Mouse (Mus musculus) ovary, postnatal 14 days (tissue): Measurements from ENCODE around the gene Lhx8.

Experiments used
- DNase-seq: peaks from one replicate; pipeline ENCODE4 v3.0.0; 2022; ENCODE audit warnings: low spot score

The Lhx8 gene

DNA sequence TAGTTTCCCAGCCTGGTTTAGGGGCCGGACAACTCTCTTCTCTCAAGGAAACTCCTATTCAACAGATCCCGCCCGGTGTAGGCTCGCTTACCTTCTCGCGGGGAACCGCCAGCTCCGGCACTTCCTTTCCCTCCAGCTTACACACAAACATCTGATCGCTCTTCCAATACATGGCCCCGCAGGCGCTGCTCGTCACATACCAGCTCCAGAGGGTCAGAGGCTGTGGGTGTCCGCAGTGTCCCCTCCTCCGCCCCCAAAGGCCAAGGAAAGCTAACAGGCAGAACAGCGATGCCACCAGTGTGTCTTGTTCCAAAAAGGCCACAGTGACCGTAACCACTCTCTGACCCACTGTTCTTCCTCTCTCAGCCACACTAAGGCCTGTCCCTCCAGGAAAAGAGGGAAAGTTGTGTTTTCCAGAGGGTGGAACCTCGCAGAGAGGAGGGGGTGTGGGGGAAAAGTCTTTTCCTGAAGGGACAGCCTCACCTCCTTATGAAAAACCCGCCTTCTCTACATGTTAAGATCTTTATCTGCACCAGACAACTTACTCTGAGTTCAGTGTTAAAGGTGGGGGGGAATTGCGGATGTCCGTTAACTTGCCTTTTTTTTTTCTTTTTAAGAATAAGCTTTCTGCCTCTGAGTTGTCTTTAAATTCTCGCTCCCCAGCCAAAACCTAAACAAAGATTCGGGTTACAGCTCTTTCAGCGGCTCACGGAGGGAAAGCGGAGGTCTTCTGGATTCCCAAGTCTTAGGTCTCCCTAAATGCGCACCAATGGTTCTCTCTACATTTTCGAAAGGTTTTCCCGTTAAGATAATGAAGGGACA lies at the start of gene Lhx8:
Lhx8 (minus strand) TSS at position 479 of the 822 bp plus-strand sequence.
- DNase-seq: no peak

DNA sequence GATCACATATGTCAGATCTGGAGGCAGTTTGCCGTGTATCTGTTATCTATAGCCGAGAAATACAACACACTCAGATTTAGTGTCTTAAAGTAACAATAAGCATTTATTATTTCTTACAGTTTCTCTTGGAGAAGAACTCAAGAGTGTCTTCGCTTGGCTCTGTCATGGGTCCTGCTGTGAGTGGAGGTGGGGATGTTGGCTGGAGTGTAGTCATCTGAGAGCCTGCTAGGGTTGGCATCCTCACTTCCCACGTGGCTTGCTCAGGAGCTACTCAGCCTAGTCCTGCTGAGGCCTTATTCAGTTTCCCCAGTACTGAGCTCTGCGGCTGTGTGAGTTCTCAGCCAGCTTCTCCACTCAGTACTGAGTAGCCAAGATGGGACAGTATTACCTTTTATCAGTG lies 43.1 kb upstream of the Lhx8 start:
- DNase-seq: no peak

DNA sequence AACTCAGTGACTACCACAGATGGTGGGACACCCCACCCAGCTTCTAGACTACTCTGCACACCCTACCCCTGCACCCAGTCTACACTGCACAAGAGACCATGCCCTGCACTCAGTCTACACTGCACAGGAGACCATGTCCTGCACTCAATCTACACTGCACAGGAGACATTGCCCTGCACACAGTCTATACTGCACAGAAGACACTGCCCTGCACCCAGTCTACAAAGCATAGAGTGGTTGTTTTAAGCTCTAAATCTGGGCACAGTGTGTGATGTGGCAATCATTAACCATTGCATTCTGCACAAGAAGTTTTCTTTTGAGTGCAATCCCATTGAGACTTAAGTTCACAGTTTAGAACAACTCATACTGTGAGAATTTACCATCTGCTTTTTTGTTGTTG lies 42.2 kb upstream of the Lhx8 start:
- no peak for DNase-seq

DNA sequence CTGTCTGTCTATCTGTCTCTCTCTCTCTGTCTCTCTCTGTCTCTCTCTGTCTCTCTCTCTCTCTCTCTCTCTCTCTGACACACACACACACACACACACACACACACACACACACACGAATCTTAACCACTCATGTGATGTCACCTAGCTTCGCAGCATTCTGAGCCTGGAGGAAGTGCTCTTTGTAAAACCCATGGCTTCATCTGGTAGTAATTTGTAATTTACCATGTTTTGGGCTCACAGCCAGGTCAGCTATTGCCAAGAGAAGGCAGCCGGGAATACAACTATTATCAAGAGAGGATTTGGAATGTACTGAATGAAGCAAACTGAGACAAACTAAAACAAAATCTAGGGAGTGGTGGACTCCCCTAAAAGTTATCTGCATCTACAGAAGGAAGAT lies 36.9 kb upstream of the Lhx8 start:
- DNase-seq: peak; percentile 15

DNA sequence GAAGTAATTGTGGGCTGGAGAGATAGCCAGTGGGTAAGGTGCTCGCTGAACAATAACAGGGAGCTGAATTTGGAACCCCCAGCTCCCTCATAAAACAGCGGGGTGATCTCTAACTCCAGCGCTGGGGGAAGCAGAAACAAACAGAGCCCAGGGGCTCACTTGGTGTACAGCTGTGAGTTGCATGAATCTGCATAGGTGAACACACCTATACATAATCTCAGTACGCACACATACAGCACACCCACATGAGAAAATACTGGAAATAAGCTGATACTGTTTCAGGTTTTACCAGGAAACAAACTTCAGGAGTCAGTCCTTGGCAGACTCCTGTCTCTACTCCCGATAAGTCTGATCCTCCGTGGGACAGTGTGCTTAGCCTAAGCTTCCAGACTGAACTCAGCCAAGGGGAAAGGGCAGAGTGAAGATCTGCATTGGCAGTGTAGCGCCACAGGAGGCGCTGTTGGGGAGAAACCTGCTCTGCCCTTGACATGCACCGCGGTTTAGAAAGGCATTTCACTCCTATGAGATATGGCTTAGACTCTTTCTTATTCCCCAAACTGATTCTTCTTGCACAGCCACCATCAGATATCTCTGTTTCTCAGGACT lies 34.2 kb upstream of the Lhx8 start:
- DNase-seq: peak; percentile 29

DNA sequence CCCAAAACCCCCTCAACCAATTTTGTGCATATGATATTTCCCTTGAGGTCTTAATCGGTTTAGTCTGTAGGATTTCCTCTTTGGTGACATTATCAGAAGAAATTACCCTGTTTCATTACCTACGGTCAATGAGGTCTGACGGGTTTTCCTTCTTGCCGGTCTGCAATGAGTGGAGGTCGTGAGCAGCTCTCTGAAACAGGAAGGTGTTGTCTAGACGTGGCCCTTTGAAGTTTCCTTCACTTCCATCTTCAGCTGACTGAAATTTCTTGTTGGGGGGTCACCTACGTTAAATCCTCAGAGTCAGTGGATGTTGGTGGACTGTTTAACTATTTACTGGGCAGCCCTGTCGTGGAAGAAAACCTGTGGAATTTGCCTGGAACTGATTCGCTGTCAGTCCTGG lies 33.0 kb upstream of the Lhx8 start:
- no peak for DNase-seq

DNA sequence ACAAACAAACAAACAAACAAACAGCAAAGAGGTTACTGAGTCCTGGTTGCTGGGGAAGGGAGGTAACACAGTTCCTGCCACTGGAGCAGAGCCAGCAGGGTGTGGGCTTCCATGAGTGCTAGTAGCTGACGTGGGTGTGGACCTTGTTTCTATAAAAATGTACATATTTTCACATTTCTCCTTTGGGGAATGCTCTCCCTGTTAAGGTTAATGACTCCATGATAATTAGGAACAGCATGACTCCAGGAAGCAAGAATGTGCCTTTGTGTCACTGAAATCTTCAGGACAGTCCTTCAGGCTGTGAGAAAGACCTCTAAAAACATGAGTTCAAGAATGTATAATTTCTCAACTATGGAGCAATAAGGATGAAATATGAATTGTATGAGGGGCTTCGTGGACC lies 28.8 kb upstream of the Lhx8 start:
- no peak for DNase-seq

DNA sequence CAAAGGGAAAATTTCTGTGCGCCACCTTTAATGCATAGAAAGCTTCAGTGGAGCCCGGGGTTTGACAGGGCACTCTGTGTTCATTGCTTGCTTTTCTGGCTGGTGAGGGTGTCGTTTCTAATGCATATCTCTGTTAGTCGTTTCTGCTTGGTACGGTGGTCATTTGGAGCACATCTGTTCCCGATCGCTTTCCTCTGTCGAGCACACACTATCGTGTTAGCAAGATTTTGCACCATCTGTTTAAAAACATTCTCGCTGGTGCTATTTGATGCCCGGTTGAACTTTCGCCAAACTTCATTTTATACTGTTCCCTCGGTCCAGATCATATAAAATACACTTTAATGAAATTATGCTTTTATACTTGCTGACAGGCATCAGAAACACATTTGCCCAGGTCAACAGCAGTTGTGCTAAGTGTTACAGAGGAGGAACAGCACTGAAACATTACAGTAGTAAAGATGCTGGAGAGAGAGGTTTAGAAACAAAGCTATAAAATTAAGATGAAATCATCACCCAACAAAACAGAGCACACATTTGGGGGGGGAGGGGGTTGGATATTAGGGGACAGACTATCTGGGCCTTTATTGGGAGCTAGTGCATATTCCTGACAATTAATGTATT lies 9.9 kb upstream of the Lhx8 start:
- DNase-seq: no peak

DNA sequence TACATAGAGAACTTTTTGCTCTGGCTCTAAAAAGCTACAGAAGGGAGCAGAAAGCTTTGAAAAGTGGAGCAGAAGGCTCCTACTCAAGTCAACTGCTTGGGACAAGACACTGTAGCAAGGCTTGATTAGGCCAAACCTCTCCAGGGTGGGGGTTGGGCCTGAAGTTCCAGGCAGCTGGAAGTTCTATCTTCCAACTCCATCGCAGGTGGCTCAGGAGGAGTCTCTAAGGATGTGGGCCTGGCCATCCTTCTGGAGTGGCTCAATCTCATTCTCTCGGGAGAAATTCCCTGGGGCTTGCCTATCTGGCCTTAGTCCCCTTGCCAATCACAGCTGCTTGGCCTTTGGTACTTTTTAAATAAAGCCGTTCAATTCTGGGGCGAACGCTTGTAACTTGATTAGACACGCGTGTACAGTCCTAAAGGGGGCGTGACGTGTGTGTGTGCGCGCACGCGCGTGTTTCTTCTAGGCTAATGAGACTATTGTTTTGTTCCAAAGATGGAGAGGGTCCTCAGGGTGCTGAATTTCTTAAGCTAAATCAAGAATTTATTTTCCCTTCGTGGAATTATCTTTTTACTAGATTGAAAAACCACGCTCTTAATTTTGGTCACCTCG lies 9.3 kb upstream of the Lhx8 start:
- DNase-seq: no peak

DNA sequence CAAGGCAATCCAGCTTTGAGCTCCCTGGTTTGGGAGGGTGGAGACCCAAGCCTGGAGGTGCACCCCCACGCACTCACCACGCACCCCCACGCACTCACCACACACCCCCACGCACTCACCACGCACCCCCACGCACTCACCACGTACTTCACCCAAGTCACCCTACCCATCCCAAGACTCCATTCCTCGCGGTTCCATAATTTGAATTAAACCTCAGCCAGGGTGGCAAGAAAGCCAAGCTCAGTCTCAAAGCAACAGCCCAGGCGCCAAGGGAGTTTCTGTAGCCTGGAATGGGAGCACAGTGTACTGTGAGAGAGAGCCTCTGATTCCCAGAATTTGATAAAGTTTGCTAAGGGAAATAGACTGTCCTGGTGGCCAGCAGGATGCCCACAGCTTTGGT lies 4.3 kb upstream of the Lhx8 start:
- no peak for DNase-seq

DNA sequence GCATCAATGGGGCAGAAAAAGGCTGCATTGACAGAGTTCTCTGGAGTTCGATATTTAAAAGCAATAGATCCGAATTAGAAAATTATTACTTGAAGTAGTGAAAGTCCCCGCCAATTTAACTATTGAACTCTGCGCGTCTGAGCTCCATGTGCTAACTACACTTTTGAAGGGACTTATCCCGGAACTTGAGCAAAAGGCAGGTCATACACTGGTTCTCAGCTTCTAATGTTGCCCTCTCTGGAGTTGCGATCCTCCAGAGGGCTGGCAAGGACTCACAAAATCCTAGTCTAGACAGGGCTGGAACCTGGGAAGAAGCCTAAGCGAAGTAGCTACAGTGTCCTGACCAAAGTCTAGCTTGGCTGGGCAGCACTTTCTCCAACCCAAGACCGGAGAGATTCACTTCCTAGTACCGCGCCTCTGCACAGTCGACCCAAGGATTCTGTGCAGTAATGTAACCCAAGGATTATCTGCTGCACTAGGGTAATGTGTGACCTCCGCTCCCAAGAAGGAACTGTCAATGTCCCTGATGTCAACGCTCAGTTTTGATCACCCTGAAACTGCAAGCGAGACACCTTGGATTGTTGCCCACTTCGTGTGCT lies 3.0 kb upstream of the Lhx8 start:
- DNase-seq: no peak

DNA sequence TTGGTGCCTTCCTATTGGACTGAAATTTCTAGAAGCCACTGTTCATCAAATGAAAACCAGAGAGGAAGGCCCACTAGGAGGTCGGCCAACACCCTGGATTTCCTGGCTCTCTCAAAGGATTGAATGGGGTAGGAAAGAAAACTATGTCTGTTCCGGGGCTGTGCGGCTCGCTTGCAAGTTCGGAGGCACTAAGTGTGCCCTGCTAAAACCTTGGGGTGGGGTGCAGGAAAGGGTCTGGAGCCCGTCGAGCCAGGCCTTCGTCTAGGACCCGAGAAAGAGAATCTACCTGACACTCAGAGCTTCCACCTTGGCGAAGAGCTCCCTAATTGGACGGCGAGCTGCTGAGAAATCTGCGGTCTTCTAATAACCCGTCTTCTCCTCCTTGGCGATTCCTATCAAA lies 2.5 kb upstream of the Lhx8 start:
- no peak for DNase-seq

DNA sequence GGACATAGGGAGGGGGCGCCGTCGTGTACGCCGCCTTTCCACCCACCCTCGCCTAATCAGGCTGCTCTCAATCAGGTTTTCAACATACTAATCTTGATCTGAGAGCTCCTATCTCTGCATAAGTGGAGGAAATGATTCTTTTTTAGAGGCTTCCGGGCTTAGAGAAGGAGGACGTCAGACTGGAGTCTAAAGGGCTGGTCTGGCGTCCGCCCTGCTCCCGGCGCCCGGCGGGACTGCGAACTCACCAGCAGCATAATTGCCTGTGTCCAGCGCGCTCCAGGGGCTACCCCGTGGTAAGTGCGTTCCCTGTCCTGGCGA lies 1.7 kb upstream of the Lhx8 start:
- DNase-seq: no peak

DNA sequence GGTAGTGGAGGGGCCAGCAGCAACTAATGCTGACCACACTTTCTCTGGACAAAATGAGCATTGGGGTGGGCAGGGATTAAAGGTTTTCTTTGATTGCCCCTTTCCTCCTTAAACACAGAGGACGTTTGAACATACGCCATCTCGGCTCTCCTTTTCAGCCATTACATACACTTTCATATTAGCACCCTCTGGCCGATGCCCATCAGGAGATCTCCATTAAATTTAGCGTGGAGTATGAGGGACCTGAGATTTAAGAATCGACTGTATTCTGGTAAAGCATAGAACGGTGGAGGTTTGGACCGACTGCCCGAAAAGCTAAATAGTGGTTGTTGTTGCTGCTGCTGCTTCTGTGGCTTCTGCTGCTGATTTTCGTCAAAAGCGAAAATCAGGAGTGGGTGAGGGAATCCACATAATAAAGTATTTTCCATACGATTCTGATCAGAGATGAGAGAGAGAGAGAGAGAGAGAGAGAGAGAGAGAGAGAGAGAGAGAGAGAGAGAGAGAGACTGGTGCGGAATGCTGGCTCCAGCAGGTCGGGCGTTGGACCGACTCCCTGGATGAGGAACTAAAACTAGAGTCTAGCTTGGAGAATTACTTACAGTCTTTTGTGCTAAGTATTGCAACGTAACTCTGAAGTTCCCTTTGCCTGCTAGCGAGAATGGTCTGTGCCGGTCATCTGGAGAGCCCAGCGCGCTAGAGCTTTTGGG lies 1.2 kb upstream of the Lhx8 start:
- DNase-seq: no peak

DNA sequence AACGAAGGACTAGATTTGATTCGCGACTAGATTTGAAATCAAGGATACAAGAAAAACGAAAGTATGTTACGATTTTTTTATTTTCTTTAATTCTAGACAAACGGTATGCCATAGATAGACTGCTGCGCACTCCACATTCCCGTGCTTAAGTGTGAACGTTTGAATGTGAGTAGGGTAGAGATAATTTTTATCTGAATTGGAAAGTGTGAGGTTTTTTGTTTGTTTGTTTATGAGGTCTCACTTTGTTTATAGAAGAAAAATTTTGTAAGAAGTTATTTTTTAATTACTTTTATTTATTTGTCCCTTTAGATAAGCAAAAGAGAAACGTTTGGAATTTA lies 513 bp upstream of the Lhx8 start:
- DNase-seq: no peak

DNA sequence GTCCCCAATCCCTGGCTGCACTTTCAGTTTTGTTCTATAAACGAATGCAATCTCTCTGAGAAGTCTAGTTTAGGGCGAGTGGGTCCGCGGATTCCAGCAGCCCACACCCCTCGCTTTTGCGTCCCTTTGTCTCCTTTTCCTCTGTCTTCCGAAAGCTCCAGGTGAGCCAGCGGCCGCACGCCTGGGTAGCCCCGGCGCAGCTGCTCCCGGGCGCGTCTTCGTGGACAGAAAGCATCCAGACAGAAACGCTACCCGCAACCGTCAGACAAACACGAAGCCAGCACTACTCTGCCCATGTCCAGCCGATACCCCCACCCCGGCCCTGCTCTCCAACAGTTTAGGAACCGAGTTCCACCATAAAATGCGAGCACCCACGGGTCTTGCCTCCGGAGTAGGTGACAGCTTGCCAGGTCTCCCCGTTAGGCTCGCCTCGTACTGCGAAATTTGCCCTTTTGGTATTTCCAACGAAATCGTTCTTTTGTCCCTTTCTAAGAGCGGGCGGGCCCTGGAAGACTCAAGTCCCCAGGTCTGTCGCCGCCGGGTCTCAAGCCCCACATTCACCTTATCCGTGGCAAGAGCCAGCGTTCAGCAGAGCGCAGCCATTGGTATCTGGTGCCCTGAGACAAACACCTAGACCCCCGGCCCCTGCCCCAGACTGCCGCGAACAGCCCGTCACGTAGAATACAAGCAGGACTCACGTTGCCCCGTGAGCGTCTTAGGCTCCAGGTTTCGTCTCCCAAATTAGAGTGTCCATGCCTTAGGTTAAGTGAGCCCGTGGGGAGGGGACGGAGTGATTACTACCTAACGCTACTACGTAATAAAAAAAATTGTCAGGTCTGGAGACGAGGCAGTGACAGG lies 907 bp downstream of the Lhx8 start:
- no peak for DNase-seq

DNA sequence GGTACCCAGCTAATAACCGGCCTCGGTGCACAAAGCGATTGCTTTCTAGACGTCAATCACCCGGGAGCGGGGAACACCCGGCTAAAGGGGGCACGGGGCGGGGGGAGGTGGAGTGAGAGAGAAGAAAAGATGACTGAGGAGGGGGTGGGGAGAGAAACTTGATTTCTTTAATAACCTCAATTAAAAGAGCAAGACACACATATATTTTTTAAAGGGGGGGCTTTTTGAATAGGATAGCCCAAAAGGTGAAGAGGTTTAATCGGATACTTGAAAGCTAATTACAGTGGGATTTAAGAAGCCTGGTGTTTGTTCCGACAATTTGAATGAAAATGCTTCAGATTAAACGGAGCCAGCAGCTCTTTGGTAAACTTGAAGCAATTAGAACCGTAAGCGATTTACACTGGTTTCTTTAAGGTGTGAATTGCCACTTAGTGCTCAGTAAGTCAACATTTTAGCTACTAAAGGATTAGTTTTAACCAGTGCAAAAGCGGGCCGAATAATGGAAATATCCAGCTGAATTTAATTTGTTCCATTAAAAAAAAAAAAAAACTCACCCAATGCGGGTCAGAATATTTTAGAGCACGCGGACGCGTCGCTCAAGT lies 1.6 kb downstream of the Lhx8 start:
- DNase-seq: no peak

DNA sequence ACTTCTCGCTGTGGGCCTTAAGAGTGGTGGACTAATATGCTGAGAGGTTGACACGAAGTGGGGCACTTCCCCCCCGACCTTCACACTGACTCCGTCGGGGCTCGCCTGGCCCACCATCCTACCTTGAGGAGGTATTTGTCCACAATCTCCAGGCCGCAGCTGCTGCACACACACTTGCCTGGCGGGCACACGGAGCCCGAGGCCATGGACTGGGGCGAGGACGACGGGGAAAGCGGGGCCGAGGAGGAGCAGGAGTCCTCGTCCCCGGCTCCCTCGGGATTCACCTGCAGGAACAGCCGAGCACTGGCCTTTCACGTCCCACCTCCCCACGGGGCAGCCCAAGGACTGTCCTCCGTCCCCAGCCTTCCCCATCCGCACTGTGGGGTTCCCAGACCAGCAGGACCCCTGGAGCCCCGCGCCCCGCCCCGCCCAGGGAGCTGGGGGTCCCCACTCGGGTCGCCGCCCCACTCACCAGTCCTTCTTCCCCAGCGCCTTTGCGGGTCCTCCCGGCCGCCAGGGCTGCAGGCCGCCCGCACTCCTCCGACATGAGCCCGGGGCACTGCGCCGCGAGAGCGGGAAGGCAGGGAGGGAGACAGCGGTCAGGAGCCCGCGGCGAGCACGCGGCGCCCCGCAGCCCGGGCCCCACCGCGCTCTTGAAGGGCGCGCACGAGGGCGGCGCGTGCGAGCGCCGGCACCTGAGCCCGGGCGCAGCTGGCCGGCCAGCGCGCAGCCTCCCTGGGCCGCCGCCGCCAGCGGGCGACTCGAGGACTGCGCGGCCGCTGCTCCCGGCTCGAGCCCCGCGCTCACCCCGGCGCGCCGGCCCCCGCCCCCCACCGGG lies 2.4 kb downstream of the Lhx8 start:
- no peak for DNase-seq

DNA sequence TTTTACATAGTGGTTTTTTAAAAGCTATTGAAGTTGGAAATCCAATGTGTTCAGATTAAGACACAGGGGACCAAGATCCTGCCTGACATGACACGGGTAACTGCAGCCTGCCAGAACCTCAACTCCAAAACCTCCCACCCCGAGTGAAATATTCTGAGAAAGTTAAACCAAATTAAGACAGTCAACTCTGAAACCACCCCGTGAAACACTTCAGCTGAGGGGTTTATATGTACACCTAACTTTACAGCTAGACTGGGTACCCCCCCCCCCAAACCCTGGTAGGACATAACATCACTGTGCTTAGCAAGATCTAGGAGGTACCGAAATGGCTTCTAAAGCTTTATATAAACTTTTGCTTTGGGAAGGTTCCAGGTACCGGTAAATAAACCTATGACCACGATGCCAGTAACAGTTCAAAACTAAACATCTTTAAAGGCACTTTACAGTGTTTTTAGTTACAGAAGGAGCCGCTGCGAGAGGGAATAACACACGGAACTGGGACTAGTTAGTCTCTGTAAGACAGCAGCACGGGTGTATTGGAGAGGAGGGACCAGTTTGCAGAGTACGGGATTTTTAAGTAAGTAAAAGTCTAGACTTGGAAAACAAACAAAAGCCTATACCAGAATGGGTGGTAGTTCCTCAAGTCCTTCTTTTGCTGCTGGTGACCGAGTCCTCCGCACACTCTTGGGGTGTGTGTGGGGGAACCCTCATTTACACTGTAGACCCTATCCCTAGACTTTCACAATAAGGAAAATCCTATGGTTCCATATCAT lies 3.2 kb downstream of the Lhx8 start:
- DNase-seq: no peak
